Mouse (Mus musculus) hindbrain, postnatal 0 days (tissue): ENCODE measurements at regions not wholly inside any gene's neighbourhood (a gene's known extent, or its start where the extent isn't known, plus 50 kb on each side); places are given as distances from the start of the nearest gene placed in this dataset.

Experiments
- ATAC-seq: fragments of 200-750 bp; cut with Nextera tagmentation; 2 replicates; pipeline ENCODE4 v1.8.0; 2017; ENCODE audit warnings: mild to moderate bottlenecking, moderate TSS enrichment, moderate library complexity
- DNase-seq: peaks from one replicate; pipeline ENCODE4 v3.0.0-alpha.2; 2015; ENCODE audit warnings: low spot score
- H3K27ac ChIP-seq: fragments of 300-500 bp; sonication (generic); 2 replicates; pipeline ENCODE4 v1.5.1; 2014; ENCODE audit warnings: mild to moderate bottlenecking
- H3K27me3 ChIP-seq: fragments of 300-500 bp; sonication (generic); 2 replicates; pipeline ENCODE4 v1.6.1; 2014; ENCODE audit warnings: low read length, mixed read lengths; ENCODE audit not compliant: insufficient read depth
- H3K36me3 ChIP-seq: fragments of 300-500 bp; sonication (generic); 2 replicates; pipeline ENCODE4 v1.6.1; 2014; ENCODE audit warnings: low read length, mixed read lengths; ENCODE audit not compliant: insufficient read depth
- H3K4me1 ChIP-seq: fragments of 300-500 bp; sonication (generic); 2 replicates; pipeline ENCODE4 v1.6.1; 2014; ENCODE audit warnings: antibody characterized with exemption, low read length, mixed read lengths; ENCODE audit not compliant: insufficient read depth
- H3K4me2 ChIP-seq: fragments of 300-500 bp; sonication (generic); 2 replicates; pipeline ENCODE4 v1.6.1; 2014; ENCODE audit warnings: low read depth, mild to moderate bottlenecking, low read length, moderate library complexity, mixed read lengths
- H3K4me3 ChIP-seq: fragments of 300-500 bp; sonication (generic); 2 replicates; pipeline ENCODE4 v1.5.1; 2014; ENCODE audit warnings: low read length
- H3K9ac ChIP-seq: fragments of 300-500 bp; sonication (generic); replicated peaks from 2 replicates; pipeline ENCODE4 v1.6.1; 2014; ENCODE audit warnings: mild to moderate bottlenecking, low read length, moderate library complexity, mixed read lengths
- H3K9me3 ChIP-seq: fragments of 300-500 bp; sonication (generic); 2 replicates; pipeline ENCODE4 v1.6.1; 2016; ENCODE audit warnings: low read length, mixed read lengths
- CTCF ChIP-seq: IDR thresholded peaks from 2 replicates; pipeline ENCODE4 v1.5.1; 2016; ENCODE audit warnings: antibody characterized with exemption, control low read depth, low read depth
- WGBS: fragments of 180-500 bp; shearing (Covaris S2); extraction: QIAGEN DNeasy Blood & Tissue Kit; methylation state at CpG from one replicate; pipeline ENCODE4 v1.1.7; 2014; 5-methylcytosine and 5-hydroxymethylcytosine counted together

GRCm38 (mm10) chr14:24911621-24912020 lies 424.7 kb downstream of the Rps24 start:
- Histone ChIP-seq H3K27me3 (no peaks in the 10 kb centered on the region), H3K4me1 (peaks cover 3% of the 10 kb centered on the region; the same call in 1 of the 2 replicates), H3K4me2 (no peak overlapping the region), H3K36me3 (no peaks in the 10 kb centered on the region), H3K4me3 (no peak overlapping the region), H3K9ac (no peak overlapping the region), H3K27ac (no peak overlapping the region), H3K9me3 (no peaks in the 10 kb centered on the region)
- 58% methylated on average over 6 of the region's 6 CpGs for WGBS
- peak; percentile 74 for DNase-seq
- no peak for ATAC-seq
- TF ChIP-seq CTCF = no peak

GRCm38 (mm10) chr14:24919056-24919455 lies 432.1 kb downstream of the Rps24 start:
- ATAC-seq (no peak), DNase-seq (no peak)
- Histone ChIP-seq H3K4me3 (no peak overlapping the region), H3K27me3 (no peaks in the 10 kb centered on the region), H3K27ac (no peak overlapping the region), H3K9ac (no peak overlapping the region), H3K9me3 (no peaks in the 10 kb centered on the region), H3K36me3 (no peaks in the 10 kb centered on the region), H3K4me2 (no peak overlapping the region), H3K4me1 (no peaks in the 10 kb centered on the region)
- WGBS = 87% methylated on average over 3 of the region's 3 CpGs
- no peak for TF ChIP-seq CTCF

GRCm38 (mm10) chr14:24922006-24922405 lies 435.1 kb downstream of the Rps24 start:
- Histone ChIP-seq H3K36me3 (no peaks in the 10 kb centered on the region), H3K4me1 (no peaks in the 10 kb centered on the region), H3K4me3 (no peak overlapping the region), H3K9me3 (no peaks in the 10 kb centered on the region), H3K4me2 (no peak overlapping the region), H3K9ac (no peak overlapping the region), H3K27ac (no peak overlapping the region), H3K27me3 (no peaks in the 10 kb centered on the region)
- TF ChIP-seq CTCF = no peak
- WGBS = 69% methylated on average over 10 of the region's 10 CpGs
- no peak for ATAC-seq
- no peak for DNase-seq

GRCm38 (mm10) chr14:24924561-24924960 lies 437.6 kb downstream of the Rps24 start:
- Histone ChIP-seq H3K4me1 (no peaks in the 10 kb centered on the region), H3K4me3 (no peak overlapping the region), H3K4me2 (no peak overlapping the region), H3K9ac (no peak overlapping the region), H3K9me3 (no peaks in the 10 kb centered on the region), H3K36me3 (no peaks in the 10 kb centered on the region), H3K27ac (no peak overlapping the region), H3K27me3 (no peaks in the 10 kb centered on the region)
- no peak for ATAC-seq
- no peak for DNase-seq
- TF ChIP-seq CTCF = no peak
- WGBS = 54% methylated on average over 3 of the region's 3 CpGs

GRCm38 (mm10) chr14:24926086-24927048 lies 439.4 kb downstream of the Rps24 start:
- ATAC-seq = peak; percentile 61; the same call in 1 of the 2 replicates

GRCm38 (mm10) chr14:24928726-24929125 lies 441.8 kb downstream of the Rps24 start:
- no peaks in the 10 kb centered on the region for H3K27me3 ChIP-seq
- no peak for TF ChIP-seq CTCF
- no peak overlapping the region for H3K9ac ChIP-seq
- H3K4me1 ChIP-seq = no peaks in the 10 kb centered on the region
- no peaks in the 10 kb centered on the region for H3K9me3 ChIP-seq
- WGBS = 85% methylated on average over 3 of the region's 3 CpGs
- no peak overlapping the region for H3K4me3 ChIP-seq
- no peak for ATAC-seq
- H3K36me3 ChIP-seq = no peaks in the 10 kb centered on the region
- H3K27ac ChIP-seq = no peak overlapping the region
- no peak overlapping the region for H3K4me2 ChIP-seq
- DNase-seq = no peak

More at GRCm38 (mm10) chr14:24926086-24927048, 439.4 kb downstream of the Rps24 start:
- Histone ChIP-seq H3K27me3 (no peaks in the 10 kb centered on the region), H3K9me3 (no peaks in the 10 kb centered on the region), H3K4me2 (no peak overlapping the region), H3K4me3 (no peak overlapping the region), H3K27ac (peak overlapping the region; percentile 34; the same call in 1 of the 2 replicates), H3K9ac (no peak overlapping the region), H3K36me3 (no peaks in the 10 kb centered on the region), H3K4me1 (no peaks in the 10 kb centered on the region)
- DNase-seq = peak; percentile 8
- TF ChIP-seq CTCF = no peak
- 38% methylated on average over 11 of the region's 11 CpGs for WGBS

- H3K4me1 ChIP-seq = no peaks in the 10 kb centered on the region
- ATAC-seq (no peak), DNase-seq (no peak)
- H3K9ac ChIP-seq = no peak overlapping the region
- no peak overlapping the region for H3K4me3 ChIP-seq
- no peak overlapping the region for H3K4me2 ChIP-seq
- WGBS = 49% methylated on average over 7 of the region's 7 CpGs
- H3K27ac ChIP-seq = no peak overlapping the region
- no peak for TF ChIP-seq CTCF
- H3K9me3 ChIP-seq = no peaks in the 10 kb centered on the region
- H3K27me3 ChIP-seq = no peaks in the 10 kb centered on the region
- no peaks in the 10 kb centered on the region for H3K36me3 ChIP-seq
Measured at GRCm38 (mm10) chr14:24930251-24930650, 443.3 kb downstream of the Rps24 start.
